Mouse (Mus musculus) bone marrow, adult 2 months (tissue): ENCODE data around the gene Tbl1xr1. TPM values are rescaled to one million over a fixed set of nuclear protein-coding genes. Genes with fewer than 3 reads are reported as not detected.

ENCODE experiments used
- H3K27ac ChIP-seq: fragments of 200-500 bp; 2 replicates; pipeline ENCODE4 v1.5.1; 2012; ENCODE audit warnings: low read depth, mild to moderate bottlenecking, control low read depth, inconsistent platforms, low read length; ENCODE audit not compliant: control insufficient read depth, poor library complexity, insufficient read depth
- H3K4me1 ChIP-seq: fragments of 200-500 bp; 2 replicates; pipeline ENCODE4 v1.6.1; 2011; ENCODE audit warnings: low read length; ENCODE audit not compliant: control insufficient read depth, insufficient read depth
- H3K4me3 ChIP-seq: fragments of 200-500 bp; replicated peaks from 2 replicates; pipeline ENCODE3; 2011; ENCODE audit warnings: mild to moderate bottlenecking, low read depth, low read length, control low read depth; ENCODE audit not compliant: control insufficient read depth
- CTCF ChIP-seq: fragments of 200-500 bp; IDR thresholded peaks from 2 replicates; pipeline ENCODE4 v1.5.1; 2011; ENCODE audit warnings: low read length, control low read depth; ENCODE audit not compliant: control insufficient read depth, insufficient read depth
- POLR2A ChIP-seq: fragments of 200-500 bp; IDR thresholded peaks from 2 replicates; pipeline ENCODE4 v1.6.1; 2011; ENCODE audit warnings: low read depth, mild to moderate bottlenecking, control low read depth, low read length, borderline replicate concordance; ENCODE audit not compliant: control insufficient read depth
- WGBS: fragments of 180-500 bp; shearing (Covaris S2); methylation state at CpG from one replicate; pipeline ENCODE4 v1.1.7; 2018; 5-methylcytosine and 5-hydroxymethylcytosine counted together
- polyA plus RNA-seq: library from polyadenylated mRNA; stranded (reverse); fragments of >200 nt; gene quantifications from 2 replicates; pipeline ENCODE4 v1.2.4, GENCODE M21; 2011; ENCODE audit warnings: low replicate concordance; ENCODE audit not compliant: missing spikeins, insufficient read depth, insufficient read length

Gene Tbl1xr1
- polyA plus RNA-seq, 1 experiment, result 32.5 TPM

- Histone ChIP-seq H3K4me3 (no peak overlapping the region), H3K27ac (no peak overlapping the region), H3K4me1 (no peaks in the 10 kb centered on the region; the same call in 1 of the 2 replicates)
- TF ChIP-seq POLR2A, result no peak
- no peak for TF ChIP-seq CTCF
- 83% methylated on average over 5 of the region's 5 CpGs for WGBS
Measured at GRCm38 (mm10) chr3:22068621-22069020, 7.8 kb upstream of the Tbl1xr1 start.

GRCm38 (mm10) chr3:22073916-22074315 lies 2.5 kb upstream of the Tbl1xr1 start:
- Histone ChIP-seq H3K4me3 (no peak overlapping the region), H3K4me1 (peaks cover 3% of the 10 kb centered on the region; the same call in 1 of the 2 replicates), H3K27ac (peak overlapping the region; percentile 56; the same call in 1 of the 2 replicates)
- 82% methylated on average over 1 of the region's 1 CpGs for WGBS
- no peak for TF ChIP-seq CTCF
- TF ChIP-seq POLR2A, result no peak

GRCm38 (mm10) chr3:22074591-22075294 lies 1.7 kb upstream of the Tbl1xr1 start:
- 32% methylated on average over 11 of the region's 11 CpGs for WGBS
- TF ChIP-seq CTCF, result no peak
- no peak for TF ChIP-seq POLR2A
- Histone ChIP-seq H3K4me1 (peaks cover 6% of the 10 kb centered on the region), H3K27ac (peak overlapping the region; percentile 73), H3K4me3 (peak overlapping the region; percentile 50)

- TF ChIP-seq POLR2A, result no peak
- Histone ChIP-seq H3K4me1 (peaks cover 6% of the 10 kb centered on the region), H3K27ac (peak overlapping the region; percentile 97), H3K4me3 (peak overlapping the region; percentile 95)
- under 1% methylated on average over 28 of the region's 28 CpGs for whole genome bisulfite sequencing
Measured at GRCm38 (mm10) chr3:22075517-22075886, 950 bp upstream of the Tbl1xr1 start.

GRCm38 (mm10) chr3:22075887-22076560 lies 428 bp upstream of the Tbl1xr1 start:
- WGBS, result 2% methylated on average over 55 of the region's 70 CpGs
- Histone ChIP-seq H3K4me1 (peaks cover 6% of the 10 kb centered on the region), H3K4me3 (peak overlapping the region; percentile 95), H3K27ac (peak overlapping the region; percentile 97)
- no peak for TF ChIP-seq CTCF
- peak; percentile 54; the same call in 1 of the 2 replicates for TF ChIP-seq POLR2A

GRCm38 (mm10) chr3:22076936-22077656 lies 644 bp downstream of the Tbl1xr1 start:
- Histone ChIP-seq H3K4me3 (peak overlapping the region; percentile 94), H3K4me1 (peaks cover 9% of the 10 kb centered on the region), H3K27ac (peak overlapping the region; percentile 98)
- TF ChIP-seq CTCF (no peak), POLR2A (0 out of 2 replicates have a peak, but pooled peaks have one; percentile 11)
- 1% methylated on average over 60 of the region's 64 CpGs for WGBS

- Histone ChIP-seq H3K4me3 (peak overlapping the region; percentile 37), H3K27ac (no peak overlapping the region), H3K4me1 (peaks cover 9% of the 10 kb centered on the region)
- under 1% methylated on average over 9 of the region's 9 CpGs for WGBS
- no peak for TF ChIP-seq CTCF
- no peak for TF ChIP-seq POLR2A
Measured at GRCm38 (mm10) chr3:22077657-22078475, 1.4 kb downstream of the Tbl1xr1 start.

- WGBS, result 43% methylated on average over 3 of the region's 3 CpGs
- Histone ChIP-seq H3K4me1 (peaks cover 9% of the 10 kb centered on the region), H3K4me3 (no peak overlapping the region), H3K27ac (no peak overlapping the region)
- no peak for TF ChIP-seq CTCF
- TF ChIP-seq POLR2A, result no peak
Measured at GRCm38 (mm10) chr3:22078529-22078928, 2.1 kb downstream of the Tbl1xr1 start.
